Mouse (Mus musculus) spleen, postnatal 36 days (tissue): ENCODE results near the gene Tmem178.
"Not testable (repeated sequence)": the region's sequence is repeated elsewhere in the genome, so short reads cannot be mapped to it uniquely, and the experiment has no call there.

Experiments
- DNase-seq, 2 experiments: peaks; one replicate each; pipeline ENCODE4 v3.0.0; 2022; ENCODE audit warnings: low spot score in 2 of 2, mixed read lengths in 1 of 2

The Tmem178 gene

GRCm38 (mm10) chr17:80943835-80944529 is 450 bp upstream of the Tmem178 start:
- no peak for DNase-seq

DNA sequence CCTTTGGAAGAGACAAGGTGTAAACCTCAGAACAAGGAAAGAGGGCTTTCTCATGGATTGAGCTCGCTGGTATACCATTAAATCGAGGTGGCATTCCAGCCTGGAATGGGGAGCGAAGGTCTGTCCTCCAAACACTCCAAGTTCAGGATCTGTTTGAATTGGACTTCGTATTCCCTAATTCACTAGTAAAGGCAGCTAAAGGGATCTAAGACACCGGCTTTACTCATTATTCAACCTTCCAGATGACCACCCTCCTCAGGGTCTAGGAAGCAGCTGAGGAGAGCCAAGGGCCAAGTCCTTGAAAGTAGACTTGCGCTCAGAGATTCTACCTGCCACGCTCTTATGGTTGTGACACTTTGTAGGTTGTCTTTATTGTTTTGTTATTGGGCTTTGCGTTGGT is 1.1 kb downstream of the Tmem178 start:
- not testable (repeated sequence) for DNase-seq

DNA sequence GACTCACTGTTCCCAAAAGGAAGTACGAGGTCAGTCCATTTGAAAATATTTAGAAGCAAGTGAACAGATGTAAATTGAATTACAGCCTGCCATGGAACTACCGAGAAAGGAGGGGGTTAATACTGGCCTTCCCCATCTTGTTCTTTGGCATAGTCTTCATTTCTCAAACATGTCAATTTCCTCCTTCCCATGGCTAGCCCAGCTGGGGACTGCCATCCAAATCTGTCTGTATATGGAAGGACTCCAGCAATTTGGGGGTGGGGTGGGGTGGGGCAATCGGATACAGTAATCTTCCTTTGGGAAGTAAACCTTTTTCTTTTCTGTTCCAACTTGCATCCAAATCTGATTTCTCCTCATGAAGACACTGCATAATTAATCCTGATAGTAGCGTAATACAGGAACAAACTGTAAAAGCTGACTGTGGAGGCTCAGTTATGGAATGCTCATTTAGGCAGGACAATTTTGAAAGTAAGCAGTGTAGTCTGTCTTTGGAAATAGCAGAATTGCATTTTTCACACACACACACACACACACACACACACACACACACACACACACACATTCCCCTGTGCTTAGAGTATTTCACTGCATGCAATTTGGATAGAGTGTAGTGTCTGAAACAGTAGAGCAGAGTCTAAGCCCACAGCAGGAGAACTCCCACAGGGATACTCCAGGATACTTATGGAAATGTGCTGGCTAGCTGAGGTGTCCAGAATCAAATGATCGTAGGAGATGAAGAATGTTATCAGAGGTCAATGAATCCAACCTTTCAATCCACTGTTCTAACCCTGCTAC is 1.9 kb downstream of the Tmem178 start:
- DNase-seq: no peak

GRCm38 (mm10) chr17:80947075-80947960 is 2.9 kb downstream of the Tmem178 start:
- no peak for DNase-seq

- DNase-seq: no peak
Measured at GRCm38 (mm10) chr17:80949382-80949781, 5.0 kb downstream of the Tmem178 start.

GRCm38 (mm10) chr17:80949895-80950294 is 5.5 kb downstream of the Tmem178 start:
- no peak for DNase-seq

- no peak for DNase-seq
Measured at GRCm38 (mm10) chr17:80952305-80952704, 7.9 kb downstream of the Tmem178 start.

GRCm38 (mm10) chr17:80955415-80955814 is 11.0 kb downstream of the Tmem178 start:
- no peak for DNase-seq

GRCm38 (mm10) chr17:80955998-80956811 is 11.8 kb downstream of the Tmem178 start:
- DNase-seq: no peak

DNA sequence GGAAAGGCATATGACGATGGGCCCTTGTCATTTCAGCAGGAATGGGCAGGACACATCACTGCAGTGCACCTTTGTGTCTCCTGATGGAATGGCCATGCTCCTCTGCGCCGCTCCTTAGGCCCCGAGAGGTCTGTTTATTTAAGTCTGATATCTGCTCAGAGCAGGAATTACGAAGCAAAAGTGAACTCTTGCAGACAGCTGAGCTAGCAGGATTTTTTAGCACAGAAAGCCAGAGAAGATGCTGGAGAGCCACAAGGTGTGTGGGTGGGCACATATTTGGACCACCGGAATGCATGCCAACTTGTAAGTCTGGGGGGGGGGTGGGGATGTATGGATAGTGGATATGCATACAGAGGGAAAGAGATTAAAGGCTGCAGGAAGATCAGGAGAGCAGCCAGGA is 13.9 kb downstream of the Tmem178 start:
- DNase-seq: no peak

- DNase-seq: no peak
Measured at GRCm38 (mm10) chr17:80959840-80960239, 15.4 kb downstream of the Tmem178 start.

- DNase-seq: no peak
Measured at GRCm38 (mm10) chr17:80967475-80967874, 23.0 kb downstream of the Tmem178 start.

- DNase-seq: no peak
Measured at GRCm38 (mm10) chr17:80969643-80970619, 25.5 kb downstream of the Tmem178 start.

DNA sequence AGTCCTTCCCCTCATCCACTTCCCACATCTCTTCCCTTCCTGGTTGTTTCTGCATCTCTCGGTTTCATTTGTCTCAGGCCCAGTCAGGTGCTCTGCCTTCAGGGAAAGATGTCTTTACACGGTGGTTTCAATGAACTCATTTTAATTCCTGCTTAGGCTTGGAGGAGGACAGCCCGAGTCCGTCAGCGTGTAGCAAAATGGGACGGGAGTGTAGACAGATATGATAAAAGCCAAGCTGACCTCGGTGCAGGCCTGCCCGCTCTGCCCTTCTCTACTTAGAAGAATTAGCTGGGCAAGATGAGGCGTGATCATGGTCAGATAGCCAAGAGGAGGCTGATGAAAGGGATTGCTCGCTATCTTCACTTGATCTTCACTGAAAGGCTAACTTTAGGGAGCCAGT is 26.3 kb downstream of the Tmem178 start:
- no peak for DNase-seq

- DNase-seq: no peak
Measured at GRCm38 (mm10) chr17:80972891-80973290, 28.5 kb downstream of the Tmem178 start.

DNA sequence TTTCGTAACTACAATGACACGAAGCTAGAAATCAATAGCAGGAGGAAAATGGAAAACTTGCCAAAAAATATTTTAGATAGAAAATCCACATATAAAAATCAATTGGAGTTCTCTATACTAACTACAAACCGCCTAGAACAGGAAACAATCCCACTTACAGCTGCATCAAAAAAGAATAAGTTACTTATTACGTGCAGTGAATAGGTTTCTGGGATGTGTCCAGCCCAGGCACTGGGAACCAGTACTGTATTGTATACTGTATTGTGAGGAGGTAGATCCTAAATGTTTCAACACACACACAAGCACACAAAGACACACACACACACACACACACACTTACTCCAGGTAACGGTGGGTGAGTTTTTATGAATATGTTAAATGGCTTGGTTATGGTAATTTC is 32.8 kb downstream of the Tmem178 start:
- DNase-seq: no peak

DNA sequence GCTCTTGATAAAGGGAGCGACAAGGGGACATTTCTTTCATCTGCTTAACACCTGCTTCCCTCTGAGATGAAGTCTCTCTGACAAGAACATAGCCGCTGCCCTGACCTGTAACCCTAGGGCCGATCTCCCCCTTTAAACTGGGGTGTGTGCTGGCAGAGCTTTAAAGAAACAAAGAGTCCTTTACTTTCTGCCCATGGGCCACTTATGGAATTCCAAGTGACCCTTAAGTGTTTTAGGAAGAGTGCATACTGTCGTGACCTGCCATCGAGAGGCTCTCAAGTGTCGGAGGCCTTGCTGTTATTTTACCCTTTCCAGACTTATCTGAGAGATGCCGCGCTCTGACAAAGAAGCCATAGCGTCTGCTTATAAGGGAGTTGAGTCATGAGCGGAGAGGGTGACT is 35.7 kb downstream of the Tmem178 start:
- DNase-seq: no peak

DNA sequence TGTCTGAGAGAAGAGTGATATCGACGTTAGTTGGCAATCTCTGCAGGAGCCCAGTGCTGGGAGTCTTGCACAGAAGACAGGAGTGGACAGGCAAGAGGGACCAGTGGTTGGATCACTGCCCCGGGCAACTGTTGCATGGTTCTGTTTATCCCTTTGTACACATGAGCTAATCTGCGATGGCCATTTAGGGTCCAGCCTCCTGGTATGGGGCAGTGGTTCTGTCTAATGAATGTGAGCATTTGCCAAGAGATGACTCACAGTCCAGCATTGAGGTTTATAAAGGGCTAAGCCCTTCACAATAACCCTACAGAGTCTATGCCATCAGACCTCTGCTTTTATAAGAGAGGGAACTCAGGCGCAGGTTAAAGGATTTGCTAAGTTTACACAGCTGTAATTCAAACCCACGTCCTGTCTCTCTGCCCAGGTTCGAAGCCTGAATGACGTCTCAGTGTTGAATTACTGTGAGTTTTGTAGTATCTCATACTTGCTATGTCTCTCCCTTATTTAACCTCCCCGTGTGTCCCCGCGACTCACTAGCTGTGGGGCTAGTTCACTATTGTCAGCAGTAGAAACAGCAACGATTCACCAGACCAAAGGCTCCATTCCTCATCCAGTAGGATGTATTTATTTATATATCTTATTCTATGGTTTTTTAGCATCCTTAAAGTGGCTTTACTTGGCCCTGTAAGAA is 37.4 kb downstream of the Tmem178 start:
- DNase-seq: no peak

GRCm38 (mm10) chr17:80982412-80982787 is 38.0 kb downstream of the Tmem178 start:
- DNase-seq: peak in 1 of 2 experiments; percentile 3

- no peak for DNase-seq
Measured at GRCm38 (mm10) chr17:80982976-80983375, 38.5 kb downstream of the Tmem178 start.
